Mouse (Mus musculus) gastrocnemius, postnatal 36 days (tissue): Measurements from ENCODE around the gene Mta2. TPM values are rescaled to one million over a fixed set of nuclear protein-coding genes. Genes with fewer than 3 reads are reported as not detected.
A peak's percentile ranks its signal among the peaks of the same experiment; 100 is the strongest.

ENCODE experiments used
- DNase-seq, 2 experiments: peaks; one replicate each; pipeline ENCODE4 v3.0.0; 2022
- intact Hi-C: fragments of 180-260 bp; cut with DNase I; formaldehyde crosslinking; loops from one replicate; pipeline ENCODE4 v1.15.1; 2025
- total RNA-seq, 2 experiments: library from RNA; stranded (reverse); gene quantifications; 2 replicates each; pipeline ENCODE4 v1.2.3; 2021

Gene Mta2
- total RNA-seq, 2 experiments from 2014 or later, result 19.4 to 24.1 TPM

- DNase-seq, result peak; percentile 87 to 94
- intact Hi-C loops, result loop anchor here (5.0 kb wide), 1 partner anchor 93 kb away; no protein-coding TSS in a partner anchor
These were observed 48.1 kb downstream of the Mta2 start for GRCm38 (mm10) chr19:8989567-8990431.

GRCm38 (mm10) chr19:8990432-8991102 lies 48.9 kb downstream of the Mta2 start:
- no peak for DNase-seq
- intact Hi-C loops, result loop anchor here (5.0 kb wide), 1 partner anchor 92 kb away; no protein-coding TSS in a partner anchor

GRCm38 (mm10) chr19:8991245-8991870 lies 49.7 kb downstream of the Mta2 start:
- intact Hi-C loops, result loop anchor here (5.0 kb wide), 1 partner anchor 91 kb away; no protein-coding TSS in a partner anchor
- DNase-seq, result no peak

- peak; percentile 39 to 46 for DNase-seq
- intact Hi-C loops, result loop anchor here (5.0 kb wide), 1 partner anchor 90 kb away; no protein-coding TSS in a partner anchor
These were observed 50.4 kb downstream of the Mta2 start for GRCm38 (mm10) chr19:8991871-8992735.

GRCm38 (mm10) chr19:8992769-8993624 lies 51.3 kb downstream of the Mta2 start:
- intact Hi-C loops, result loop anchor here (5.0 kb wide), 1 partner anchor 89 kb away; no protein-coding TSS in a partner anchor
- peak; percentile 82 to 91 for DNase-seq

- intact Hi-C loops, result loop anchor here (5.0 kb wide), 1 partner anchor 89 kb away; no protein-coding TSS in a partner anchor
- no peak for DNase-seq
These were observed 51.9 kb downstream of the Mta2 start for GRCm38 (mm10) chr19:8993625-8993912.

GRCm38 (mm10) chr19:8994813-8995607 lies 53.3 kb downstream of the Mta2 start:
- no peak for DNase-seq
- intact Hi-C loops, result loop anchor here (5.0 kb wide), 1 partner anchor 87 kb away; no protein-coding TSS in a partner anchor

- DNase-seq, result no peak
- intact Hi-C loops, result no loop called here
These were observed 54.9 kb downstream of the Mta2 start for GRCm38 (mm10) chr19:8996601-8997000.

GRCm38 (mm10) chr19:8997546-8997945 lies 55.9 kb downstream of the Mta2 start:
- DNase-seq, result peak; percentile 86 to 88
- intact Hi-C loops, result no loop called here

GRCm38 (mm10) chr19:8998546-8998945 lies 56.9 kb downstream of the Mta2 start:
- intact Hi-C loops, result no loop called here
- no peak for DNase-seq

GRCm38 (mm10) chr19:8999223-8999622 lies 57.5 kb downstream of the Mta2 start:
- DNase-seq, result no peak
- intact Hi-C loops, result no loop called here

Other genes with a start within 250 kb of the Mta2 start
- 10 to 100 TPM; 27.9 to 30.0 TPM for gene Slc3a2, start 218.5 kb upstream of the Mta2 start, total RNA-seq
- 10 to 100 TPM; 15.2 to 20.4 TPM for gene Wdr74, start 206.0 kb upstream of the Mta2 start, total RNA-seq
- gene 1700092M07Rik, start 201.2 kb upstream of the Mta2 start, total RNA-seq, result under 1 TPM in 1 of 2 experiments, not detected in 1; 0.66 TPM
- gene Stx5a, start 200.5 kb upstream of the Mta2 start, total RNA-seq, result 10 to 100 TPM; 19.0 to 19.9 TPM
- gene Nxf1, start 184.8 kb upstream of the Mta2 start, total RNA-seq, result 10 to 100 TPM; 24.1 to 32.9 TPM
- gene Tmem223, start 170.9 kb upstream of the Mta2 start, total RNA-seq, result 10 to 100 TPM; 79.6 to 84.2 TPM
- 1 to 10 TPM; 6.1 to 8.2 TPM for gene Tmem179b, start 167.4 kb upstream of the Mta2 start, total RNA-seq
- gene Taf6l, start 155.5 kb upstream of the Mta2 start, total RNA-seq, result 1 to 10 TPM; 4.6 to 4.9 TPM
- gene Polr2g, start 143.3 kb upstream of the Mta2 start, total RNA-seq, result 10 to 100 TPM; 32.0 to 35.4 TPM
- under 1 TPM; 0.42 to 0.74 TPM for gene Zbtb3, start 139.3 kb upstream of the Mta2 start, total RNA-seq
- 1 to 10 TPM; 9.2 TPM for gene Ttc9c, start 122.5 kb upstream of the Mta2 start, total RNA-seq
- gene Hnrnpul2, start 121.9 kb upstream of the Mta2 start, total RNA-seq, result 10 to 100 TPM; 31.0 to 36.6 TPM
- 1 to 10 TPM in 1 of 2 experiments, not detected in 1; 1.4 TPM for gene AC129217.1, start 112.1 kb upstream of the Mta2 start, total RNA-seq
- 10 to 100 TPM; 15.9 to 17.8 TPM for gene Bscl2, start 104.4 kb upstream of the Mta2 start, total RNA-seq
- not detected for gene Gng3, start 102.7 kb upstream of the Mta2 start, total RNA-seq
- 1 to 10 TPM; 5.8 to 8.8 TPM for gene Lrrn4cl, start 91.1 kb upstream of the Mta2 start, total RNA-seq
- gene Ubxn1, start 70.4 kb upstream of the Mta2 start, total RNA-seq, result 100 to 1,000 TPM; 197 to 321 TPM
- 10 to 100 TPM; 56.4 to 67.2 TPM for gene Uqcc3, start 61.0 kb upstream of the Mta2 start, total RNA-seq
- 1 to 10 TPM; 3.5 TPM for gene Lbhd1, start 58.1 kb upstream of the Mta2 start, total RNA-seq
- not detected for gene Gm49403, start 57.9 kb upstream of the Mta2 start, total RNA-seq
- gene 1810009A15Rik, start 53.0 kb upstream of the Mta2 start, total RNA-seq, result 10 to 100 TPM; 15.6 to 17.1 TPM
- gene Gm49416, start 52.9 kb upstream of the Mta2 start, total RNA-seq, result under 1 TPM in 1 of 2 experiments, not detected in 1; 0.84 TPM
- 1 to 10 TPM; 8.4 to 9.4 TPM for gene Ints5, start 48.9 kb upstream of the Mta2 start, total RNA-seq
- gene Ganab, start 43.8 kb upstream of the Mta2 start, total RNA-seq, result 10 to 100 TPM; 19.3 to 19.9 TPM
- 10 to 100 TPM; 28.3 to 31.2 TPM for gene B3gat3, start 21.5 kb upstream of the Mta2 start, total RNA-seq
- 10 to 100 TPM in 1 of 2 experiments, 1 to 10 TPM in 1; 6.9 to 11.0 TPM for gene Rom1, start 12.5 kb upstream of the Mta2 start, total RNA-seq
- 1 to 10 TPM; 5.1 to 7.3 TPM for gene Eml3, start 12.3 kb upstream of the Mta2 start, total RNA-seq
- gene Tut1, start 12.0 kb downstream of the Mta2 start, total RNA-seq, result 1 to 10 TPM; 6.0 to 7.7 TPM
- 100 to 1,000 TPM; 441 to 447 TPM for gene Eef1g, start 25.2 kb downstream of the Mta2 start, total RNA-seq
- gene Ahnak, start 47.4 kb downstream of the Mta2 start, total RNA-seq, result 100 to 1,000 TPM; 171 to 208 TPM
- gene Scgb1a1, start 146.1 kb downstream of the Mta2 start, total RNA-seq, result not detected
- gene Asrgl1, start 193.8 kb downstream of the Mta2 start, total RNA-seq, result 10 to 100 TPM; 30.2 to 32.2 TPM